Mouse (Mus musculus) adrenal gland, adult 8-10 months (tissue): ENCODE data around the gene Eif2s3y. TPM values are rescaled to one million over a fixed set of nuclear protein-coding genes. Genes with fewer than 3 reads are reported as not detected.

Experiments
- DNase-seq: peaks from one replicate; pipeline ENCODE4 v3.0.0; 2022
- microRNA-seq, 2 experiments: library from miRNA; unstranded; fragments of <30 nt; microRNA quantifications; one replicate each; pipeline ENCODE4 v1.2.0; 2022
- total RNA-seq, 4 experiments: library from RNA; stranded (reverse); gene quantifications; 2 replicates each; pipeline ENCODE4 v1.2.4; 2022

Eif2s3y gene
- 100 to 1,000 TPM in 1 of 4 experiments, 10 to 100 TPM in 1, not detected in 2; 98.0 to 102 TPM for total RNA-seq

- DNase-seq = no peak
Measured at GRCm38 (mm10) chrY:1009882-1010751, at the start of gene Eif2s3y. TSS of gene Eif2s3y (plus strand) at chrY:1010543.

Small RNAs within 50 kb of the gene (microRNA-seq; reads per million reads assigned to microRNA genes)
- gene Gm47281 = 0 to 0.17 reads per million in 2 experiments

Other genes with a start within 250 kb of the Eif2s3y start
- not detected for gene Zfy1, start 213.1 kb upstream of the Eif2s3y start, total RNA-seq
- gene Uba1y, start 191.9 kb upstream of the Eif2s3y start, total RNA-seq = under 1 TPM in 1 of 4 experiments, not detected in 3; 0.30 TPM
- 10 to 100 TPM in 2 of 4 experiments, not detected in 2; 20.7 to 31.3 TPM for gene Kdm5d, start 112.8 kb upstream of the Eif2s3y start, total RNA-seq
- 10 to 100 TPM in 2 of 4 experiments, not detected in 2; 40.5 to 49.4 TPM for gene Uty, start 235.2 kb downstream of the Eif2s3y start, total RNA-seq